Mouse (Mus musculus): ENCODE data around the gene Prg2. TPM values are rescaled to one million over a fixed set of nuclear protein-coding genes. Genes with fewer than 3 reads are reported as not detected.

Gene Prg2
- polyA plus RNA-seq, 1 experiment from 2014 or later, result 0.65 TPM

DNA sequence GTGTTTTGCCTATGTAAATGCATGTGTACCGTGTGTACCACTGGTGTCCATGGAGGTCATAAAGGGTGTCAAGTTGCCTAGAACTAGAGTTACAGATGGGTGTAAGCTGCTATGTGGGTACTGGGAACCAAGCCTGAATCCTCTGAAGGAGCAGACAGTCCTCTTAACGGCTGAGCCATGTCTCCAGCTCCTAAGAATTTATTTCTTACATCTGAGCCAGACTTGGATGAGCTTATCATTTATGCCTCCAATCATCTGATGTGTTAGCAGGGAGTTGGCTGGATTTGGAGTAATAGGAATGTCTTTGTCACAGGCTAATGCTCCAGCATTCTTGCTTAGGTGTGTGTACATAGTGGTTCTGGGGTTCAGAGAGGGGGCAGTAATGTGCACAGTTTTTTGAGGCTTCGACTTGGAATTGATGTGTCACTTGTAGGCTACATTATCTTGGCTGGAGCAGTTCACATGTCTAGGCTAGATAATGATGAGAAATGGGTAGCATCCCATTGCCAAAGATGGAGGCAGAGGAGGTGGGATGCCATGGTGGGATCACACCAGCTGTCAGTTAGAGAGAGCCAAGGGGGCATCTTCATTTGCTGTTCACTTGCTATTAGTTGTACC lies 33.0 kb upstream of the Prg2 start:
- no peaks in the 10 kb centered on the region for H3K9me3 ChIP-seq
- peaks cover 82% of the 10 kb centered on the region for H3K36me3 ChIP-seq
- ATAC-seq (ENCODE audit: low FRiP score, low read depth), result no peak
- no peaks in the 10 kb centered on the region for H3K27me3 ChIP-seq
- no peak overlapping the region for H3K9ac ChIP-seq
- no peak overlapping the region for H3K4me3 ChIP-seq
- 93% methylated on average over 3 of the region's 3 CpGs for WGBS
- no peaks in the 10 kb centered on the region for H3K4me1 ChIP-seq
- H3K27ac ChIP-seq, result no peak overlapping the region
- H3K4me2 ChIP-seq (replicated peaks), result no peak overlapping the region

DNA sequence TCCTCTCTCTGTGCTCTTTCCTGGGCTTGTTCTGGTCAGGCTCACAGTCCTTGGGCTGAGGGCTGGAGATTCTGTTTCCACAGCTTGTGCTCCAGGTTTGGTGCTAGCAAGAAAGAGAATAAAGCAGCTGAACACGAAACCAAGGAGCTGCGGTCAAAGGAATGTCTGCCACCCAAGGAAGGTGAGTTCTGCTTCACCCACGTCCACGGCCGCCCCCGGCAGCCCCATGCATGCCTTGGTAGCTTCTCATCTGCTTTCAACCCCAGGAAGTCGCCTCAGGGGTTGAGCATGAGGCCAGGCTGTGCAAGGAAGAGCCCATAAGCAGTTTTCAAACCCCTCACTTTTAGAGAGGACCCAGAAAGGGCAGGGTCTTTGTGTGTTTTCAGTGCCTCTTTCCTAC lies 32.0 kb upstream of the Prg2 start:
- Histone ChIP-seq H3K36me3 (peaks cover 90% of the 10 kb centered on the region), H3K4me3 (no peak overlapping the region), H3K27me3 (no peaks in the 10 kb centered on the region), H3K9ac (no peak overlapping the region), H3K4me2 (replicated peaks) (no peak overlapping the region), H3K4me1 (no peaks in the 10 kb centered on the region), H3K27ac (no peak overlapping the region), H3K9me3 (no peaks in the 10 kb centered on the region)
- ATAC-seq (ENCODE audit: low FRiP score, low read depth), result no peak
- WGBS, result 84% methylated on average over 7 of the region's 7 CpGs

- 89% methylated on average over 2 of the region's 2 CpGs for WGBS
- Histone ChIP-seq H3K4me3 (no peak overlapping the region), H3K36me3 (peaks cover 95% of the 10 kb centered on the region), H3K27ac (no peak overlapping the region), H3K4me1 (no peaks in the 10 kb centered on the region), H3K27me3 (no peaks in the 10 kb centered on the region), H3K9ac (no peak overlapping the region), H3K9me3 (no peaks in the 10 kb centered on the region), H3K4me2 (replicated peaks) (no peak overlapping the region)
- no peak for ATAC-seq (ENCODE audit: low FRiP score, low read depth)
Observed at GRCm38 (mm10) chr2:84948721-84949120, 31.5 kb upstream of the Prg2 start.

DNA sequence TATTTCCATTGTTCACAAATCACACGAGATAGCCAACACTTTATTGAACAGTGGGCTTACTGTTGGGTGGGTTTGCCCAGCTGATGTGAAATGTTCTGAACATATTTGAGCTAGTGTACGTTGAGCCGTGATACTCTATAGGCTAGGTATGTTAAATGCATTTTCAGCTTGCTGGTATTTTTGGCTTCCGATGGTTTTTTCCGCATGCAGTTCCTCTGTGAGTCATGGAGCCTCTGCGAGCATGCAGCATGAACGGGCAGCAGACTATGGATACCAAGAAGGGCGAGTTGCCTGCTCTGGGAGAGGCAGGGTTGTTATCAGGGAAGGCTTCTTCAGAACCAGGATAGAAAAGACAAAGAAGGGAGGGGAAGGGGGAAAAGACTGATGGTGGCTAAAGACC lies 29.2 kb upstream of the Prg2 start:
- Histone ChIP-seq H3K36me3 (peaks cover 89% of the 10 kb centered on the region), H3K9me3 (no peaks in the 10 kb centered on the region), H3K27me3 (no peaks in the 10 kb centered on the region), H3K4me1 (no peaks in the 10 kb centered on the region), H3K9ac (no peak overlapping the region), H3K4me2 (replicated peaks) (no peak overlapping the region), H3K27ac (no peak overlapping the region), H3K4me3 (no peak overlapping the region)
- no peak for ATAC-seq (ENCODE audit: low FRiP score, low read depth)
- 89% methylated on average over 8 of the region's 8 CpGs for WGBS

- Histone ChIP-seq H3K9me3 (no peaks in the 10 kb centered on the region), H3K27ac (no peak overlapping the region), H3K27me3 (no peaks in the 10 kb centered on the region), H3K4me1 (no peaks in the 10 kb centered on the region), H3K4me3 (no peak overlapping the region), H3K4me2 (replicated peaks) (no peak overlapping the region), H3K36me3 (peaks cover 85% of the 10 kb centered on the region), H3K9ac (no peak overlapping the region)
- WGBS, result 93% methylated on average over 1 of the region's 1 CpGs
- no peak for ATAC-seq (ENCODE audit: low FRiP score, low read depth)
Observed at GRCm38 (mm10) chr2:84952251-84952650, 28.0 kb upstream of the Prg2 start.

GRCm38 (mm10) chr2:84952693-84953092 lies 27.6 kb upstream of the Prg2 start:
- Histone ChIP-seq H3K4me1 (no peaks in the 10 kb centered on the region), H3K4me3 (no peak overlapping the region), H3K9ac (no peak overlapping the region), H3K36me3 (peaks cover 85% of the 10 kb centered on the region), H3K9me3 (no peaks in the 10 kb centered on the region), H3K4me2 (replicated peaks) (no peak overlapping the region), H3K27me3 (no peaks in the 10 kb centered on the region), H3K27ac (no peak overlapping the region)
- 79% methylated on average over 4 of the region's 4 CpGs for WGBS
- no peak for ATAC-seq (ENCODE audit: low FRiP score, low read depth)

DNA sequence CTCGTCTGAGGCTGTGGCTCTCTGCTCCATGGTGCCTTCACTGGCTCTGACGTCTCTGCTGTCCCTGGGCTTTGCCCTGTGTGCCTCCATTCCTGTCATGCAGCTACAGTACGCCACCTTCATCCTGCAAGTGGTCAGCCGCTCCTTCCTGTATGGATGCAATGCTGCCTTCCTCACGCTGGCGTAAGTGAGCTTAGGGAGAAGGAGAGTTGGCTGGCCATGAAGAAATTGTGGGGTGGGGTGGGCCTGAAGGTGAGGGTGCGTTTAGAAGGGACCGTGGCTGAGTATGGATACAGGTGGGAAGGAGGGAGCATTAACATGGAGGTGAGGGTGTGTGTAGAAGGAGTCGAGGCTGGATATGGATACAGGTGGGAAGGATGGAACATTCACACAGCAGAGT lies 24.8 kb upstream of the Prg2 start:
- ATAC-seq (ENCODE audit: low FRiP score, low read depth), result no peak
- Histone ChIP-seq H3K9ac (no peak overlapping the region), H3K9me3 (no peaks in the 10 kb centered on the region), H3K4me2 (replicated peaks) (no peak overlapping the region), H3K4me3 (no peak overlapping the region), H3K27me3 (no peaks in the 10 kb centered on the region), H3K4me1 (no peaks in the 10 kb centered on the region), H3K27ac (no peak overlapping the region), H3K36me3 (peaks cover 73% of the 10 kb centered on the region)
- WGBS, result 90% methylated on average over 9 of the region's 9 CpGs

DNA sequence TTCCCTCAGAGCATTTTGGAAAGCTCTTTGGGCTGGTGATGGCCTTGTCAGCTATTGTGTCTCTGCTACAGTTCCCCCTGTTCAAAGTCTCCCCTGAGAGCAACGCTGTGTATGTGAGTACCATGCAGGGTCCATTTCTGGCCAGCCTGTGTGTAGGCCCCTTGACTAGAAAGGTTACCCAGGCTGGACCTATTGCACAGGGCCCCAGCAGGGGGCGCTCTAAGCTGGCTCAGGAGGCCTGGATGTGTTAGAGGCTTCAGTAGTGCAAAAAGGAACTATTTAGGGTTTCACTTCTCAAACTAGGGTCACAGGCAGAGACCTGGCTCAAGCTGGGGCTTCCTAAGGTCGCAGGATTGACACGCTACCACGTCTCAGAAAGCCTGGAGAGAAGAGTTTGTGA lies 24.0 kb upstream of the Prg2 start:
- WGBS, result 59% methylated on average over 5 of the region's 5 CpGs
- no peak overlapping the region for H3K4me2 ChIP-seq (replicated peaks)
- H3K4me1 ChIP-seq, result no peaks in the 10 kb centered on the region
- H3K4me3 ChIP-seq, result no peak overlapping the region
- no peak overlapping the region for H3K27ac ChIP-seq
- peaks cover 65% of the 10 kb centered on the region for H3K36me3 ChIP-seq
- no peaks in the 10 kb centered on the region for H3K27me3 ChIP-seq
- no peaks in the 10 kb centered on the region for H3K9me3 ChIP-seq
- H3K9ac ChIP-seq, result no peak overlapping the region
- no peak; the same call in 1 of the 2 replicates for ATAC-seq (ENCODE audit: low FRiP score, low read depth)

DNA sequence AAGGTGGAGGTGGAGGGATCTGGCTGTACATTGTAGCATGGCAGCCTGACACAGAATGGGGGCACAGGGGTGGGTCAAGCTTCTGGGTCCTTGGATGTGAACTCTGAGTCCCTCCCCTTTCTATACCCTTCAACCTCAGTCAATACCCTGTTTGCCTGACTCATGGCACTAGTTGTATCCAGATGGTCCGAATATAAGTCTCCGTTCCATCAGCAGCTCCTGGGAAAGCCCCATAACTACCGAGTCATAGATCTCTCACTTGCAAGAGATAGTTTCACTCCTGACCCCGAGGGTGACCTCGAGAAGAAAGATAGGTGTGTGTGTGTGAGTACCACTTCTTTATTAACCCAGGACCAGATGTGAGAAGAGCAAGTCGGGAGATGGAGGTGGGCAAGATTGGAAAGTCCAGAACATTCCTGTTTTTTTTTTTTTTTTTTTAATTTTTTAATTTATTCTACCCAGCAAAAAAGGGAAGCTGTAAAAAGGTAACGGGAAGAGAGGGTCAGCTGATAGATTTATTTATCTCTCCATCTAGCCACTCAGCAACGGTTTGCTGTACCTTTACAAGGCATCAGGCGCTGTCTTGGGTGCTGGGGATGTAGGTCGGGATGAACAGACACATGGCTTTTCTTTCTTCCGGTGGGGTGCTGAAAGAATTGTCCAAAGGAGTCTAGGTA lies 21.5 kb upstream of the Prg2 start:
- H3K9me3 ChIP-seq, result no peaks in the 10 kb centered on the region
- no peak overlapping the region for H3K9ac ChIP-seq
- no peaks in the 10 kb centered on the region for H3K4me1 ChIP-seq
- no peak for ATAC-seq (ENCODE audit: low FRiP score, low read depth)
- no peak overlapping the region for H3K4me2 ChIP-seq (replicated peaks)
- no peak overlapping the region for H3K4me3 ChIP-seq
- H3K27me3 ChIP-seq, result no peaks in the 10 kb centered on the region
- WGBS, result 88% methylated on average over 11 of the region's 11 CpGs
- peaks cover 42% of the 10 kb centered on the region for H3K36me3 ChIP-seq
- H3K27ac ChIP-seq, result no peak overlapping the region

GRCm38 (mm10) chr2:84961300-84961699 lies 19.0 kb upstream of the Prg2 start:
- H3K27ac ChIP-seq, result no peak overlapping the region
- H3K36me3 ChIP-seq, result peaks cover 26% of the 10 kb centered on the region
- H3K4me2 ChIP-seq (replicated peaks), result no peak overlapping the region
- H3K9me3 ChIP-seq, result no peaks in the 10 kb centered on the region
- no peak overlapping the region for H3K4me3 ChIP-seq
- WGBS, result 67% methylated on average over 2 of the region's 2 CpGs
- H3K9ac ChIP-seq, result no peak overlapping the region
- ATAC-seq (ENCODE audit: low FRiP score, low read depth), result no peak
- no peaks in the 10 kb centered on the region for H3K4me1 ChIP-seq
- no peaks in the 10 kb centered on the region for H3K27me3 ChIP-seq

- Histone ChIP-seq H3K4me3 (no peak overlapping the region), H3K9me3 (no peaks in the 10 kb centered on the region), H3K4me1 (no peaks in the 10 kb centered on the region), H3K27me3 (no peaks in the 10 kb centered on the region), H3K27ac (no peak overlapping the region), H3K4me2 (replicated peaks) (no peak overlapping the region), H3K36me3 (peaks cover 24% of the 10 kb centered on the region), H3K9ac (no peak overlapping the region)
- ATAC-seq (ENCODE audit: low FRiP score, low read depth), result no peak
- 81% methylated on average over 3 of the region's 3 CpGs for WGBS
Observed at GRCm38 (mm10) chr2:84961901-84962300, 18.4 kb upstream of the Prg2 start.

- Histone ChIP-seq H3K4me2 (replicated peaks) (no peak overlapping the region), H3K27ac (no peak overlapping the region), H3K27me3 (no peaks in the 10 kb centered on the region), H3K9me3 (no peaks in the 10 kb centered on the region), H3K36me3 (peaks cover 13% of the 10 kb centered on the region), H3K4me1 (no peaks in the 10 kb centered on the region), H3K9ac (no peak overlapping the region), H3K4me3 (no peak overlapping the region)
- ATAC-seq (ENCODE audit: low FRiP score, low read depth), result no peak
- 44% methylated on average over 6 of the region's 6 CpGs for WGBS
Observed at GRCm38 (mm10) chr2:84962906-84963507, 17.3 kb upstream of the Prg2 start.
